Mouse (Mus musculus) midbrain, embryonic 13.5 days (tissue): ENCODE measurements at regions not wholly inside any gene's neighbourhood (a gene's known extent, or its start where the extent isn't known, plus 50 kb on each side); places are given as distances from the start of the nearest gene placed in this dataset.

Source experiments
- ATAC-seq: fragments of 200-750 bp; cut with Nextera tagmentation; 2 replicates; pipeline ENCODE4 v1.8.0; 2017; ENCODE audit warnings: mild to moderate bottlenecking, moderate TSS enrichment, moderate library complexity
- H3K27ac ChIP-seq: fragments of 300-500 bp; sonication (generic); 2 replicates; pipeline ENCODE4 v1.5.1; 2015; ENCODE audit warnings: inconsistent platforms, mild to moderate bottlenecking, moderate library complexity
- H3K27me3 ChIP-seq: fragments of 300-500 bp; sonication (generic); 2 replicates; pipeline ENCODE4 v1.6.1; 2015; ENCODE audit warnings: mild to moderate bottlenecking, inconsistent platforms
- H3K36me3 ChIP-seq: fragments of 300-500 bp; sonication (generic); 2 replicates; pipeline ENCODE4 v1.6.1; 2015; ENCODE audit warnings: mild to moderate bottlenecking, inconsistent platforms
- H3K4me1 ChIP-seq: fragments of 300-500 bp; sonication (generic); replicated peaks from 2 replicates; pipeline ENCODE4 v1.6.1; 2015; ENCODE audit warnings: inconsistent platforms
- H3K4me2 ChIP-seq: fragments of 300-500 bp; sonication (generic); replicated peaks from 2 replicates; pipeline ENCODE4 v1.6.1; 2015; ENCODE audit warnings: moderate library complexity, mild to moderate bottlenecking, inconsistent platforms
- H3K4me3 ChIP-seq: fragments of 300-500 bp; sonication (generic); replicated peaks from 2 replicates; pipeline ENCODE4 v1.5.1; 2015; ENCODE audit warnings: mild to moderate bottlenecking, inconsistent platforms
- H3K9ac ChIP-seq: fragments of 300-500 bp; sonication (generic); replicated peaks from 2 replicates; pipeline ENCODE4 v1.6.1; 2015; ENCODE audit warnings: mild to moderate bottlenecking, inconsistent platforms
- H3K9me3 ChIP-seq: fragments of 300-500 bp; sonication (generic); 2 replicates; pipeline ENCODE4 v1.6.1; 2016; ENCODE audit warnings: mild to moderate bottlenecking, inconsistent platforms
- WGBS: fragments of 180-500 bp; shearing (Covaris S2); methylation state at CpG from one replicate; pipeline ENCODE4 v1.1.7; 2015; 5-methylcytosine and 5-hydroxymethylcytosine counted together

- no peak overlapping the region for H3K27ac ChIP-seq
- H3K9me3 ChIP-seq = no peaks in the 10 kb centered on the region
- H3K27me3 ChIP-seq = no peaks in the 10 kb centered on the region
- H3K4me3 ChIP-seq = no peak overlapping the region
- no peak overlapping the region for H3K4me2 ChIP-seq
- no peak for ATAC-seq
- no peak overlapping the region for H3K9ac ChIP-seq
- no peaks in the 10 kb centered on the region for H3K4me1 ChIP-seq
- WGBS = 83% methylated on average over 4 of the region's 4 CpGs
- H3K36me3 ChIP-seq = no peaks in the 10 kb centered on the region
Measured at GRCm38 (mm10) chr12:110122976-110123375, 155.9 kb upstream of the Dio3 start.

- H3K36me3 ChIP-seq = no peaks in the 10 kb centered on the region
- no peak overlapping the region for H3K9ac ChIP-seq
- H3K27ac ChIP-seq = no peak overlapping the region
- no peak overlapping the region for H3K4me3 ChIP-seq
- WGBS = 61% methylated on average over 7 of the region's 7 CpGs
- no peak for ATAC-seq
- H3K9me3 ChIP-seq = no peaks in the 10 kb centered on the region
- no peaks in the 10 kb centered on the region for H3K4me1 ChIP-seq
- no peaks in the 10 kb centered on the region for H3K27me3 ChIP-seq
- no peak overlapping the region for H3K4me2 ChIP-seq
Measured at GRCm38 (mm10) chr12:110126525-110126924, 152.3 kb upstream of the Dio3 start.

- no peak for ATAC-seq
- Histone ChIP-seq H3K27ac (no peak overlapping the region), H3K4me1 (no peaks in the 10 kb centered on the region), H3K36me3 (no peaks in the 10 kb centered on the region), H3K27me3 (no peaks in the 10 kb centered on the region), H3K9ac (no peak overlapping the region), H3K4me3 (no peak overlapping the region), H3K9me3 (no peaks in the 10 kb centered on the region), H3K4me2 (no peak overlapping the region)
- 69% methylated on average over 5 of the region's 5 CpGs for WGBS
Measured at GRCm38 (mm10) chr12:110145379-110145778, 133.5 kb upstream of the Dio3 start.

- WGBS = 89% methylated on average over 8 of the region's 8 CpGs
- no peak for ATAC-seq
- H3K4me2 ChIP-seq = no peak overlapping the region
- no peaks in the 10 kb centered on the region for H3K9me3 ChIP-seq
- H3K27me3 ChIP-seq = no peaks in the 10 kb centered on the region
- no peak overlapping the region for H3K9ac ChIP-seq
- no peak overlapping the region for H3K27ac ChIP-seq
- no peaks in the 10 kb centered on the region; the same call in 1 of the 2 replicates for H3K4me1 ChIP-seq
- H3K4me3 ChIP-seq = no peak overlapping the region
- no peaks in the 10 kb centered on the region for H3K36me3 ChIP-seq
Measured at GRCm38 (mm10) chr12:110154225-110154962, 124.5 kb upstream of the Dio3 start.

- no peak for ATAC-seq
- 85% methylated on average over 4 of the region's 4 CpGs for WGBS
- H3K9ac ChIP-seq = no peak overlapping the region
- no peak overlapping the region for H3K4me2 ChIP-seq
- no peak overlapping the region for H3K27ac ChIP-seq
- H3K9me3 ChIP-seq = no peaks in the 10 kb centered on the region
- H3K27me3 ChIP-seq = no peaks in the 10 kb centered on the region
- no peak overlapping the region for H3K4me3 ChIP-seq
- H3K4me1 ChIP-seq = no peaks in the 10 kb centered on the region; the same call in 1 of the 2 replicates
- H3K36me3 ChIP-seq = no peaks in the 10 kb centered on the region
Measured at GRCm38 (mm10) chr12:110154963-110155325, 123.9 kb upstream of the Dio3 start.

- Histone ChIP-seq H3K9me3 (no peaks in the 10 kb centered on the region), H3K4me1 (no peaks in the 10 kb centered on the region; the same call in 1 of the 2 replicates), H3K4me3 (no peak overlapping the region), H3K4me2 (no peak overlapping the region), H3K27me3 (no peaks in the 10 kb centered on the region), H3K27ac (no peak overlapping the region), H3K36me3 (no peaks in the 10 kb centered on the region), H3K9ac (no peak overlapping the region)
- 50% methylated on average over 8 of the region's 8 CpGs for WGBS
- ATAC-seq = no peak
Measured at GRCm38 (mm10) chr12:110156441-110156840, 122.4 kb upstream of the Dio3 start.

- no peaks in the 10 kb centered on the region for H3K9me3 ChIP-seq
- 87% methylated on average over 16 of the region's 16 CpGs for WGBS
Measured at GRCm38 (mm10) chr12:110157998-110158747, 120.7 kb upstream of the Dio3 start.

GRCm38 (mm10) chr12:110161306-110161705, 117.6 kb upstream of the Dio3 start:
- Histone ChIP-seq H3K27ac (no peak overlapping the region), H3K4me1 (no peaks in the 10 kb centered on the region; the same call in 1 of the 2 replicates), H3K36me3 (no peaks in the 10 kb centered on the region), H3K9ac (no peak overlapping the region), H3K4me2 (no peak overlapping the region), H3K27me3 (no peaks in the 10 kb centered on the region), H3K9me3 (no peaks in the 10 kb centered on the region), H3K4me3 (no peak overlapping the region)
- 95% methylated on average over 4 of the region's 4 CpGs for WGBS
- no peak for ATAC-seq

More at GRCm38 (mm10) chr12:110157998-110158747, 120.7 kb upstream of the Dio3 start:
- no peak overlapping the region for H3K9ac ChIP-seq
- no peak overlapping the region for H3K4me3 ChIP-seq
- H3K27ac ChIP-seq = no peak overlapping the region
- H3K27me3 ChIP-seq = no peaks in the 10 kb centered on the region
- no peak for ATAC-seq
- no peaks in the 10 kb centered on the region; the same call in 1 of the 2 replicates for H3K4me1 ChIP-seq
- H3K36me3 ChIP-seq = no peaks in the 10 kb centered on the region
- no peak overlapping the region for H3K4me2 ChIP-seq

- no peak overlapping the region for H3K4me2 ChIP-seq
- H3K9ac ChIP-seq = no peak overlapping the region
- ATAC-seq = no peak
- no peaks in the 10 kb centered on the region for H3K36me3 ChIP-seq
- WGBS = 83% methylated on average over 13 of the region's 13 CpGs
- no peaks in the 10 kb centered on the region for H3K27me3 ChIP-seq
- H3K4me3 ChIP-seq = no peak overlapping the region
- no peaks in the 10 kb centered on the region for H3K4me1 ChIP-seq
- no peak overlapping the region for H3K27ac ChIP-seq
- no peaks in the 10 kb centered on the region for H3K9me3 ChIP-seq
Measured at GRCm38 (mm10) chr12:110165462-110165861, 113.4 kb upstream of the Dio3 start.

GRCm38 (mm10) chr12:110168407-110168806, 110.5 kb upstream of the Dio3 start:
- H3K4me1 ChIP-seq = no peaks in the 10 kb centered on the region
- ATAC-seq = no peak
- WGBS = 91% methylated on average over 4 of the region's 4 CpGs

GRCm38 (mm10) chr12:110169261-110169660, 109.6 kb upstream of the Dio3 start:
- H3K9me3 ChIP-seq = no peaks in the 10 kb centered on the region
- no peak overlapping the region for H3K27ac ChIP-seq
- H3K4me3 ChIP-seq = no peak overlapping the region
- no peak overlapping the region for H3K9ac ChIP-seq
- H3K36me3 ChIP-seq = no peaks in the 10 kb centered on the region
- 93% methylated on average over 1 of the region's 1 CpGs for WGBS
- H3K27me3 ChIP-seq = no peaks in the 10 kb centered on the region
- no peak for ATAC-seq
- H3K4me1 ChIP-seq = no peaks in the 10 kb centered on the region
- no peak overlapping the region for H3K4me2 ChIP-seq

More at GRCm38 (mm10) chr12:110168407-110168806, 110.5 kb upstream of the Dio3 start:
- H3K4me2 ChIP-seq = no peak overlapping the region
- H3K4me3 ChIP-seq = no peak overlapping the region
- H3K27me3 ChIP-seq = no peaks in the 10 kb centered on the region
- H3K36me3 ChIP-seq = no peaks in the 10 kb centered on the region
- H3K27ac ChIP-seq = no peak overlapping the region
- no peaks in the 10 kb centered on the region for H3K9me3 ChIP-seq
- no peak overlapping the region for H3K9ac ChIP-seq

GRCm38 (mm10) chr12:110170496-110170895, 108.4 kb upstream of the Dio3 start:
- ATAC-seq = no peak
- Histone ChIP-seq H3K4me2 (no peak overlapping the region), H3K9me3 (no peaks in the 10 kb centered on the region), H3K4me1 (no peaks in the 10 kb centered on the region), H3K27ac (no peak overlapping the region), H3K4me3 (no peak overlapping the region), H3K36me3 (no peaks in the 10 kb centered on the region), H3K9ac (no peak overlapping the region), H3K27me3 (no peaks in the 10 kb centered on the region)
- WGBS = 91% methylated on average over 8 of the region's 8 CpGs
